Mouse (Mus musculus): ENCODE results near the gene Fam178b. TPM values are rescaled to one million over a fixed set of nuclear protein-coding genes. Genes with fewer than 3 reads are reported as not detected.
"Not testable (repeated sequence)": the region's sequence is repeated elsewhere in the genome, so short reads cannot be mapped to it uniquely, and the experiment has no call there.

The Fam178b gene
- polyA plus RNA-seq, 1 experiment from 2014 or later = 0.62 TPM

DNA sequence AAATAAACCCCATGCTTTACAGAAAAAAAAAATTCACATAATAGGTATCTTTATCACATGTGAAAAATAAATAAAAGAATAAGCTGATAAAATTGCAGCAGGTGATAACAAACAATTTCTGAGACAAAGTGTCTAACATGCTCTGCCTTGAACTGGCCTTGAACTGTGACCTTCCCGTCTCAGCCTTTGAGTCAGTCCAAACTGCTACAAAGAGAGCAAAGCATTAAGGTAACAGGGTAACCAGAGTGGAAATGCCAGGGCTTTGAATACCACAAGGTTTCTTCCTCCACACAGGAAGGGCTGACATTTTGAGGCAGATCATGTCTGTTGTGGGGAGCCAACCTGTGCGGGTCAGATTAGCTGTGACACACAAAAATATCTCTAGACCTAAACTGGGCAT is 137.6 kb downstream of the Fam178b start:
- Histone ChIP-seq H3K36me3 (ENCODE audit: control insufficient read depth, insufficient read depth) (peaks cover 24% of the 10 kb centered on the region), H3K4me2 (ENCODE audit: low read depth, low read length) (no peak overlapping the region), H3K4me1 (ENCODE audit: control insufficient read depth, insufficient read depth, low read length) (peaks cover 27% of the 10 kb centered on the region), H3K9me3 (replicated peaks; ENCODE audit: control insufficient read depth, low read length) (no peaks in the 10 kb centered on the region), H3K9ac (ENCODE audit: low read length) (no peak overlapping the region), H3K27ac (ENCODE audit: low read length) (no peak overlapping the region), H3K27me3 (ENCODE audit: control insufficient read depth, insufficient read depth, low read length) (no peaks in the 10 kb centered on the region), H3K4me3 (ENCODE audit: low read length) (no peak overlapping the region)
- WGBS = 69% methylated on average over 2 of the region's 2 CpGs
- ATAC-seq (replicated peaks; ENCODE audit: extremely low read depth, insufficient read depth, low FRiP score) = no peak

- no peak overlapping the region for H3K4me3 ChIP-seq (ENCODE audit: low read length)
- WGBS = 90% methylated on average over 9 of the region's 9 CpGs
- H3K27me3 ChIP-seq (ENCODE audit: control insufficient read depth, insufficient read depth, low read length) = no peaks in the 10 kb centered on the region
- peaks cover 26% of the 10 kb centered on the region for H3K4me1 ChIP-seq (ENCODE audit: control insufficient read depth, insufficient read depth, low read length)
- peaks cover 20% of the 10 kb centered on the region for H3K36me3 ChIP-seq (ENCODE audit: control insufficient read depth, insufficient read depth)
- no peak overlapping the region for H3K27ac ChIP-seq (ENCODE audit: low read length)
- no peak overlapping the region for H3K4me2 ChIP-seq (ENCODE audit: low read depth, low read length)
- ATAC-seq (replicated peaks; ENCODE audit: extremely low read depth, insufficient read depth, low FRiP score) = no peak
- H3K9ac ChIP-seq (ENCODE audit: low read length) = no peak overlapping the region
- H3K9me3 ChIP-seq (replicated peaks; ENCODE audit: control insufficient read depth, low read length) = no peaks in the 10 kb centered on the region
These were observed 140.1 kb downstream of the Fam178b start for GRCm38 (mm10) chr1:36542925-36543324.

DNA sequence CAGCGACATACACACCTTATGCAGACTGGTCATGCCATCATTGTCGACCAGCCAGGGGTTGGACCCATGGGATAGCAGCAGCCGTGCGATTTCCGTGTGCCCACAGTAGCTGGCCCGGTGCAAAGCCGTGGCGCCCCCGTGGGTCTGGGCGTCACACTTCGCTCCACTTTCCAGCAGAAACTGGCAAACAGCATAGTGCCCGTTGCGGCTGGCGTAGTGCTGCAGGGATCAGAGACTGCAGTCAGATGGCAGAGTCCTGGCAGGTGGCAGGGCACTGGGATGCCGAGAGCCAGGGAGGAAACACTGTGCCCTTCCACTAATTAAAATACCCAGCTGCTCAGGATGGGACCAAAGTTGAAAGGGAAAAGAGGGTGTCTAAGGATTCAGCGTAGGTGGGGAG is 141.1 kb downstream of the Fam178b start:
- Histone ChIP-seq H3K4me1 (ENCODE audit: control insufficient read depth, insufficient read depth, low read length) (peaks cover 21% of the 10 kb centered on the region), H3K4me2 (ENCODE audit: low read depth, low read length) (no peak overlapping the region), H3K9ac (ENCODE audit: low read length) (no peak overlapping the region), H3K27ac (ENCODE audit: low read length) (no peak overlapping the region), H3K9me3 (replicated peaks; ENCODE audit: control insufficient read depth, low read length) (no peaks in the 10 kb centered on the region), H3K27me3 (ENCODE audit: control insufficient read depth, insufficient read depth, low read length) (no peaks in the 10 kb centered on the region), H3K4me3 (ENCODE audit: low read length) (no peak overlapping the region), H3K36me3 (ENCODE audit: control insufficient read depth, insufficient read depth) (peaks cover 20% of the 10 kb centered on the region)
- 87% methylated on average over 16 of the region's 16 CpGs for WGBS
- ATAC-seq (replicated peaks; ENCODE audit: extremely low read depth, insufficient read depth, low FRiP score) = no peak

DNA sequence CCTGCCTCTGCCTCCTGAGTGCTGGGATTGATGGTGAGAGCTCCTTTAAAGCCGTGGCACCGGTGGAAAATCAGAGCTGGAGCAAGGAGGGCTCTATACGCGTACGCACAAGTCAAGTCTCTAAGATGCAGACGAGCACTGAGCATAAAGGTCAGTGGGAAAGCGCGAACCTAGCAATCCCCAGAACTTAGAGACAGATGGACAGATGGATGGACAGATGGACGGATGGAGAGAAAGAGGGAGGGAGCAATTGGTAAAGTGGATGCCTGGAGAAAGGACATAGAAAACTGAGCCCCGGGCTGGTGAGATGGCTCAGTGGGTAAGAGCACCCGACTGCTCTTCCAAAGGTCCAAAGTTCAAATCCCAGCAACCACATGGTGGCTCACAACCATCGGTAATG is 142.2 kb downstream of the Fam178b start:
- Histone ChIP-seq H3K4me1 (ENCODE audit: control insufficient read depth, insufficient read depth, low read length) (peaks cover 24% of the 10 kb centered on the region), H3K27me3 (ENCODE audit: control insufficient read depth, insufficient read depth, low read length) (no peaks in the 10 kb centered on the region), H3K27ac (ENCODE audit: low read length) (no peak overlapping the region), H3K9me3 (replicated peaks; ENCODE audit: control insufficient read depth, low read length) (no peaks in the 10 kb centered on the region), H3K4me2 (ENCODE audit: low read depth, low read length) (no peak overlapping the region), H3K9ac (ENCODE audit: low read length) (no peak overlapping the region), H3K36me3 (ENCODE audit: control insufficient read depth, insufficient read depth) (peaks cover 20% of the 10 kb centered on the region), H3K4me3 (ENCODE audit: low read length) (no peak overlapping the region)
- WGBS = 93% methylated on average over 12 of the region's 12 CpGs
- no peak for ATAC-seq (replicated peaks; ENCODE audit: extremely low read depth, insufficient read depth, low FRiP score)

- peak overlapping the region; percentile 82 for H3K27ac ChIP-seq (ENCODE audit: low read length)
- ATAC-seq (replicated peaks; ENCODE audit: extremely low read depth, insufficient read depth, low FRiP score) = no peak
- no peak overlapping the region for H3K9ac ChIP-seq (ENCODE audit: low read length)
- no peak overlapping the region for H3K4me3 ChIP-seq (ENCODE audit: low read length)
- no peaks in the 10 kb centered on the region for H3K27me3 ChIP-seq (ENCODE audit: control insufficient read depth, insufficient read depth, low read length)
- H3K4me1 ChIP-seq (ENCODE audit: control insufficient read depth, insufficient read depth, low read length) = peaks cover 28% of the 10 kb centered on the region
- H3K9me3 ChIP-seq (replicated peaks; ENCODE audit: control insufficient read depth, low read length) = no peaks in the 10 kb centered on the region
- H3K36me3 ChIP-seq (ENCODE audit: control insufficient read depth, insufficient read depth) = peaks cover 20% of the 10 kb centered on the region
- WGBS = 89% methylated on average over 11 of the region's 11 CpGs
- no peak overlapping the region for H3K4me2 ChIP-seq (ENCODE audit: low read depth, low read length)
These were observed 142.9 kb downstream of the Fam178b start for GRCm38 (mm10) chr1:36540132-36540531.

DNA sequence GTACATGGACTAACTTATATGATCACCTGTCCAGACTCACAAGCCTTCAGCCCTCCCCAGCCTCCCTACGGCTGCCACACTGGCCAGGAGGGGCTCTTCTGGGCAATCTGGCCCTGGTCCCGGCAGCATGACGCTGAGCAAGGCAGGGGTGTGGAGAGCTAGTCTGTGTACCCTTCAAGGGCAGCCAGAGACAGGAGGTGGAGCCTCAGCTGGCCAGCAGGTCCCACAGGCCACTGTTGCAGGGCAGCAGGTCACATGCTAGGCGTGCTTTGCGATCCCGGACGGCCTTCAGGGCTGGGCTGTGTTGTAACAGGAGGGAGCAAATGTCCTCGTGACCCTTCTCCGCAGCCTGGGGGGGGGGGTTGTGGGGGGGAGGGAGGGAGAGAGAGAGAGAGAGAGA is 143.8 kb downstream of the Fam178b start, which contains the start of gene Gm42417:
TSS of gene Gm42417 (minus strand) at position 244 of the 400 bp plus-strand sequence.
- H3K27me3 ChIP-seq (ENCODE audit: control insufficient read depth, insufficient read depth, low read length) = no peaks in the 10 kb centered on the region
- H3K4me2 ChIP-seq (ENCODE audit: low read depth, low read length) = no peak within 1 kb of the TSS
- no peaks in the 10 kb centered on the region for H3K9me3 ChIP-seq (replicated peaks; ENCODE audit: control insufficient read depth, low read length)
- H3K36me3 ChIP-seq (ENCODE audit: control insufficient read depth, insufficient read depth) = peaks cover 20% of the 10 kb centered on the region
- peak within 1 kb of the TSS; percentile 48 for H3K9ac ChIP-seq (ENCODE audit: low read length)
- WGBS = 29% methylated on average over 9 of the region's 9 CpGs
- no peak within 1 kb of the TSS for H3K4me3 ChIP-seq (ENCODE audit: low read length)
- peaks cover 38% of the 10 kb centered on the region for H3K4me1 ChIP-seq (ENCODE audit: control insufficient read depth, insufficient read depth, low read length)
- peak; percentile 88 for ATAC-seq (replicated peaks; ENCODE audit: extremely low read depth, insufficient read depth, low FRiP score)
- peak within 1 kb of the TSS; percentile 82 for H3K27ac ChIP-seq (ENCODE audit: low read length)

GRCm38 (mm10) chr1:36538727-36539126 is 144.3 kb downstream of the Fam178b start:
- peaks cover 20% of the 10 kb centered on the region for H3K36me3 ChIP-seq (ENCODE audit: control insufficient read depth, insufficient read depth)

DNA sequence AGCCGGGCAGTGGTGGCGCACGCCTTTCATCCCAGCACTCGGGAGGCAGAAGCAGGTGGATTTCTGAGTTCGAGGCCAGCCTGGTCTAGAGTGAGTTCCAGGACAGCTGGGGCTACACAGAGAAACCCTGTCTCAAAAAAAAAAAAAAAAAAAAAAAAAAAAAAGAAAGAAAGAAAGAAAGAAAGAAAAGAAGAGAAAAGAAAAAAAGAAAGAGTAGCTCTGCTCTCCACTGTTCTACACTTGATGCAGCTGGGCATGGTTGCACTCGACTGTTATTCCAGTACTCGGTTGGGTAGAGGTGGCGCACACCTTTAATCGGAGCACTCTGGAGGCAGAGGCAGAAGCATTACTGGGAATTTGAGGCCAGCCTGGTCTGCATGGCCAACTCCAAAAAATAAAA is 146.2 kb downstream of the Fam178b start, which contains the start of gene Ankrd23:
TSS of gene Ankrd23 (minus strand) at position 101 of the 400 bp plus-strand sequence.
- Histone ChIP-seq H3K36me3 (ENCODE audit: control insufficient read depth, insufficient read depth) (peaks cover 19% of the 10 kb centered on the region), H3K9ac (ENCODE audit: low read length) (peak within 1 kb of the TSS; percentile 49; the same call in 1 of the 2 replicates), H3K27ac (ENCODE audit: low read length) (peak within 1 kb of the TSS; percentile 98), H3K4me2 (ENCODE audit: low read depth, low read length) (peak within 1 kb of the TSS; percentile 36), H3K4me1 (ENCODE audit: control insufficient read depth, insufficient read depth, low read length) (peaks cover 50% of the 10 kb centered on the region)
- not testable (repeated sequence) for ATAC-seq (replicated peaks; ENCODE audit: extremely low read depth, insufficient read depth, low FRiP score); H3K27me3 ChIP-seq (ENCODE audit: control insufficient read depth, insufficient read depth, low read length); H3K9me3 ChIP-seq (replicated peaks; ENCODE audit: control insufficient read depth, low read length); H3K4me3 ChIP-seq (ENCODE audit: low read length)
- whole genome bisulfite sequencing = 75% methylated on average over 9 of the region's 9 CpGs

More at GRCm38 (mm10) chr1:36538727-36539126, 144.3 kb downstream of the Fam178b start:
- peak overlapping the region; percentile 48 for H3K9ac ChIP-seq (ENCODE audit: low read length)
- peak overlapping the region; percentile 82 for H3K27ac ChIP-seq (ENCODE audit: low read length)
- 73% methylated on average over 4 of the region's 4 CpGs for WGBS
- no peak overlapping the region for H3K4me2 ChIP-seq (ENCODE audit: low read depth, low read length)
- H3K27me3 ChIP-seq (ENCODE audit: control insufficient read depth, insufficient read depth, low read length) = no peaks in the 10 kb centered on the region
- H3K9me3 ChIP-seq (replicated peaks; ENCODE audit: control insufficient read depth, low read length) = no peaks in the 10 kb centered on the region
- no peak overlapping the region for H3K4me3 ChIP-seq (ENCODE audit: low read length)
- ATAC-seq (replicated peaks; ENCODE audit: extremely low read depth, insufficient read depth, low FRiP score) = no peak
- H3K4me1 ChIP-seq (ENCODE audit: control insufficient read depth, insufficient read depth, low read length) = peaks cover 42% of the 10 kb centered on the region

GRCm38 (mm10) chr1:36536397-36536728 is 146.6 kb downstream of the Fam178b start:
- no peaks in the 10 kb centered on the region for H3K27me3 ChIP-seq (ENCODE audit: control insufficient read depth, insufficient read depth, low read length)
- no peak for ATAC-seq (replicated peaks; ENCODE audit: extremely low read depth, insufficient read depth, low FRiP score)
- peak overlapping the region; percentile 21; the same call in 1 of the 2 replicates for H3K4me2 ChIP-seq (ENCODE audit: low read depth, low read length)
- H3K36me3 ChIP-seq (ENCODE audit: control insufficient read depth, insufficient read depth) = peaks cover 17% of the 10 kb centered on the region
- H3K27ac ChIP-seq (ENCODE audit: low read length) = peak overlapping the region; percentile 98
- H3K9me3 ChIP-seq (replicated peaks; ENCODE audit: control insufficient read depth, low read length) = no peaks in the 10 kb centered on the region
- peak overlapping the region; percentile 49; the same call in 1 of the 2 replicates for H3K9ac ChIP-seq (ENCODE audit: low read length)
- peaks cover 54% of the 10 kb centered on the region for H3K4me1 ChIP-seq (ENCODE audit: control insufficient read depth, insufficient read depth, low read length)
- H3K4me3 ChIP-seq (ENCODE audit: low read length) = no peak overlapping the region
- 37% methylated on average over 8 of the region's 8 CpGs for whole genome bisulfite sequencing

Measured in heart, embryonic 16.5 days (tissue).